Mouse (Mus musculus) CD4-positive, CD25-positive, alpha-beta regulatory T cell, adult 4 months (primary cell): ENCODE data around the gene Inppl1. TPM values are rescaled to one million over a fixed set of nuclear protein-coding genes. Genes with fewer than 3 reads are reported as not detected.

ENCODE experiments used
- ATAC-seq: one replicate; pipeline ENCODE4 v1.8.0; 2017
- polyA plus RNA-seq, 2 experiments: library from polyadenylated mRNA; unstranded; fragments of 100-300 nt; shearing (Covaris generic); gene quantifications; one replicate each; pipeline ENCODE4 v1.2.1; 2017

The Inppl1 gene
- polyA plus RNA-seq: 1 to 10 TPM; 1.2 to 2.8 TPM

GRCm38 (mm10) chr7:101837606-101838471 lies at the start of gene Inppl1:
Gene Inppl1, minus strand, starts transcription at chr7:101838229.
- ATAC-seq: peak; percentile 21

DNA sequence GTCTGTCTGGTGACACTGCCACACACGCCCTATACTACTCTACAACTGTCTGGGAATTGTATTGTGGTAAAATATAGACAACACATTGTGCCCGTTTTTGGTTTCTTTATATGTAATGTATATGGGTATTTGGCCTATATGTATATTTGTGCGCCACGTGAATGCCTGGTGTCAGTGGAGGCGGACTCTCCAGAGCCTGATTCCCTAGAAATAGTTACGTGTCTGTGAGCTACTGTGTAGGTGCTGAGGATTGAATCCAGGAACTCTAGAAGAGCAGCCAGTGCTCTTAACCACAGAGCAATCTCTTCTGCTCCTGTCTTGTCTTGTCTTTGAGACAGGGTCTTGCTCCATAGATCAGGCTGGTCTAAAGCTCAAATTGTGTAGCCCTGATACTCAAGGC lies 48.2 kb upstream of the Inppl1 start:
- no peak for ATAC-seq

DNA sequence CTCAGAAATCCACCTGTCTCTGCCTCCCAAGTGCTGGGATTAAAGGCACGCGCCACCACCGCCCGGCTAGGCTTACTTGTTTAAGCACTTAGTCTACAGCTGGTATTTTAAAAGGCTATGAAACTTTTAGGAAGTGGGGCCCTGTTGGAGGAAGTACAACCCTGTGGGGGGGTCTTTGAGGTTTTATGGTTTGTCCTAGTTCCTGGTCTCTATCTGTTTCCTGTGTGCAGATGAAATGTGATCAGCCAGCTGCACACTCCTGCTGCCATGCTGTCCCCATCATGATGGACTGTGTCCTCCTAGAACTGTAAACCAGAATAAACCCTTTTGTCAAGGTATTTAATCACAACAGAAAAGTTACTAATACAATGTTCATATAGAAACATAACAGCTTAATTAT lies 46.1 kb upstream of the Inppl1 start:
- ATAC-seq: no peak

DNA sequence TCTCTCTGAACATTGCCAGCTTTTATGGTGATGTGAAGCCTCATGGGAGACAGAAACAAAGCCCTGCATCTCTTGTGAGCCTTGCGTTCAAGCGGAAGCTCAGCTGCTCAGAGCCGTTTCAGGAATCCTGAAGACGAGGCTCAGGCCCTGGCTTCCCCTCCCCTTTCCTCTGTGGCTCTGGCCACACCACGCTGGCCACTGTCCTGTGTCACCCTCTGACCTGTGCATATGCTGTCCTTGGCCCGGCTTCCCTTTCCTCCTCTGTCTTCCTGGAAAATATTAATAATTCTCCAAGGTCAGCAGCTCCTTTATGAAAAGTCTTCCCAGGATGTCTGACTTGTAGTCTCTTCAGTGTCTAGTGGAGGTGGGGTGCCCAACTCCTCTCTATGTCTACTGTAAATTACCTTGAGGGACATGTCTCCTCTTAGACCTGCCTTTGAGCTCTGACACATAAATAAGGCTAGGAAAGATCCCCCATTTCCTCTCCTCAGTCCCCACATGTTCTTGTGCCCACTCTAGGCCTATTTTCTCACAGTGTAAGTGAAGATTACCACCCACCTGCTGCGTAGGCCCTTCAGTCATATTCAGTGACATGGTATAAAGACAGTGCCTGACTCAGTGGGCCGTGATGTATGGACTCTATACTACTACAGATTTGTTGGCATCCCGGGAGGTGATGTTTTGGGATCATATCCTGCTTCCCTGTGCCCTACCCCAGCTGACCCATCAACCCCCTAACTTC lies 44.6 kb upstream of the Inppl1 start:
- no peak for ATAC-seq

DNA sequence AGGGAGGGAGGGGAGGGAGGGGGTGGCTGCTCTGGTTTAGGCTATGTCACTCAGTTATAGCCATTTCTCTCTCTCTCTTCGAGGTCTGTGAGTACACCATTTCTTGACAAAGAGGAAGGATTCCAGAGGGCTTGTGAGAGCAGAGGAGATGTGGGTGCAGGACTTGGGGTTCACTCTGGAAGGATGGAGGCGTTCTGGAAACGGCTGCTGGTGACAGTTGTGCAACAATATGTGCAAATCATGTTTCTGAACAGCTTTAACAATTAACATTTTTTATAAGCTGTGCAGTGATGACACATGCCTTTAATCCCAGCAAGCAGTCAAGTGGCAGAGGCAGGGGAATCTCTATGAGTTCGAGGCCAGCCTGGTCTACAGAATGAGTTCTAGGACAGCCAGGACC lies 42.8 kb upstream of the Inppl1 start:
- ATAC-seq: no peak

DNA sequence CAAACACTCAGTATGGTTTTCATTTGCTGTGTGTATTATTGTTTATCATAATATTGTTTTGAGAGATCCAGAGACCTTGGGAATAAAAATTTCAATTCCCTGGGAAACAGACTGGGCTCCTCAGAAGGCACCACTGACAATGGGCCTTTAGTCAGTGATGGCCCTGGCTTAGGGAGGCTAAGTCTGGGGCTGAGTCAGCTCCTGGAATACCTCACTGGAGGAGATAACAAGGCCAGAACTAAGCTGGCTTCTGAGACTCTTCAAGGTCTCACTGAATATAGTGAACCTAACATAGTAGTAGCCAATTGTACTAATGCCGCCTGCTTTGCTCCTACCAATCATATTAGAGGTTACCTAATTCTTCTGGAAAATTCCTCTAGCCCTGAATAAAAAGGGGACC lies 37.9 kb upstream of the Inppl1 start:
- ATAC-seq: no peak

- ATAC-seq: no peak
Observed at GRCm38 (mm10) chr7:101871296-101871695, 33.3 kb upstream of the Inppl1 start.

- ATAC-seq: no peak
Observed at GRCm38 (mm10) chr7:101870629-101871028, 32.6 kb upstream of the Inppl1 start, which contains the start of gene Folr1. Gene Folr1, minus strand, starts transcription at chr7:101870788.

DNA sequence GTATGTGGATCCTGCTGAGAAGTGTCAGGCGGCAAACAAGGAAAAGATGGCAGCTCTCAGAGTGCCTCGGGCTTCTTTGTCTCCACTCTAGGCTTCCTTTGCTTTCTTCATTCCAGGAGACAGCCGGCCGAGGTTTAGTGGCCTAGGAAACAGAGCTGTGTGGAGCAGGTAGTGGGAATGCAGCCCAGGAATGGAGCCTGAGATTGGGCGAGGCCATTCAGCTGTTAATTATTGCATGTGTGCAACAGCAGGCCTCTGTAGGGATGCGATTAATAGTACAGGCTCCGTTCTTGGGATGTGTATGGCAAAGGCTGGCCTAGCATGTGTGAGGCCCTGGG lies 31.1 kb upstream of the Inppl1 start:
- ATAC-seq: no peak

- ATAC-seq: no peak
Observed at GRCm38 (mm10) chr7:101868241-101869162, 30.5 kb upstream of the Inppl1 start.

DNA sequence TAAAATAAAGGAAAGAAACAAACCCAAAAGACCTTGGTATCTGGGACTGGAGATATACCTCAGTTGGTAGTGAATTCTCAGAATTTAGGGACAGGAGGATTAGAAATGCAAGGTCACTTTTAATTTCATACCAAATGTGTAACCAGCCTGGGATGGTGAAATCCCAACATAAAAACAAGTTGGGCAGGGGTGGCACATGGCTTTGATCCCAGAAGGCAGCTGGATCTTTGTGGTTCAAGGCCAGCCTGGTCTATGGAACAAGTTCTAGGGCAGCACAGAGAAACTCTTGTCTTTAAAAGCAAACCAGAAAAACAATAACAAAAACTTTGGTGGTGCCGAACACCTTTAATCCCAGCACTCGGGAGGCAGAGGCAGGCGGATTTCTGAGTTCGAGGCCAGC lies 29.5 kb upstream of the Inppl1 start:
- ATAC-seq: no peak

GRCm38 (mm10) chr7:101866491-101867265 lies 28.6 kb upstream of the Inppl1 start:
- no peak for ATAC-seq

GRCm38 (mm10) chr7:101863415-101863814 lies 25.4 kb upstream of the Inppl1 start, which contains the start of gene Anapc15:
Gene Anapc15, plus strand, starts transcription at chr7:101863715.
- ATAC-seq: no peak

GRCm38 (mm10) chr7:101862291-101862690 lies 24.3 kb upstream of the Inppl1 start:
- no peak for ATAC-seq

- ATAC-seq: no peak
Observed at GRCm38 (mm10) chr7:101860978-101861377, 22.9 kb upstream of the Inppl1 start.

DNA sequence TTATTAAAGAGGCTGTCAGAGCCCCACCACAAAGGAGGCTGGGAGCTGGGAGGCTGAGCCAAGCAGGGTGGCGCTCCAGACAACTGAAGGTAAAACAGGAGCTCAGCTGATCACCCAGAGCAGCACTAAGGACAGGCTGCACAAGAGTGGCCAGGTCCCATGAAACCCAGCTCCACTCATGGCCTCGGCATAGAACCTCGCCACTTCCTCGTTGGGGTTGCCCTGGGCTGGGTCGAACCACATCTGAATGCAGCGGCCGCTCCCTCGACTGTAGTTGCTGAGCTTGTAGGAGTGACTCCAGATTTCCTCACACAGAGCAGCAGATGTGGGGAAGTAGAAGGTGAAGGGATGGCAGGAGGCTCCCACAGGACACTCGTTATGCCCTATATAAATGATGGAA lies 20.3 kb upstream of the Inppl1 start:
- ATAC-seq: no peak

DNA sequence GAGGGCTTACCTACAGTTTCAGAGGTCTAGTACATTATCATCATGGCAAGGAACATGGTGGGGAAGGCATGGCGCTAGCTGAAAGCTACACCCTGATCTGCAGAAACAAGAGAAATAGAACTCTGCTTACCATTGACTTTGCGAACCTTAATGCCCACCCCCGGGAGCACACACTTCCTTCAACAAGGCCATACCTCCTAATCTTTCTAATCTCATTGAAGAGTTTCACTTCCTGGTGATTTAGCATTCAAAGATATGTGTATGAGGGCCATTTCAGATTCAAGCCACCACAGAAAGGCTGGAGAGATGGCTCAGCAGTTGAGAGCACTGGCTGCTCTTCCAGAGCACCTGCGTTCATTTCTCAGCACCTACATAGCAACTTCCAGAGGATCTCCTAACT lies 19.1 kb upstream of the Inppl1 start, which contains the start of gene Folr2:
Gene Folr2 (minus strand): TSS at position 101 of the 400 bp plus-strand sequence.
- no peak for ATAC-seq

DNA sequence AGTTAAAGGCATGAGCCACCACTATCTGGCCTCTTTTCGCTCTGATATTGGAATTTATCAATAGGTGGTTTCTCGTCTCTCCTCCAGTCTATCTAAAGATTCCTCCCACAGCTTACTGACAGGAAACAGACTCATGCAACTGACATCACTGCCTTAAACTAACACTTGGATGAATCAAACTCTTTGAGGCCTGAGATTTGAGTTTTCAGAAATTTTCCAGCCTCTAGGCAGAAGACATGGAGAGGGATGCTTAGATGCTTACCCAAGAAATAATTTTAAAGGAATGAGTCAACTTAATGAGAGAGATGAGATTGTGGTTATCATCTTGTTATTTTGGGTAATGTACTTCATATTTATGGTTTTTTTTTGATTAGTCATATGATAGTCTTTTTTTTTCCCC lies 15.8 kb upstream of the Inppl1 start:
- no peak for ATAC-seq

DNA sequence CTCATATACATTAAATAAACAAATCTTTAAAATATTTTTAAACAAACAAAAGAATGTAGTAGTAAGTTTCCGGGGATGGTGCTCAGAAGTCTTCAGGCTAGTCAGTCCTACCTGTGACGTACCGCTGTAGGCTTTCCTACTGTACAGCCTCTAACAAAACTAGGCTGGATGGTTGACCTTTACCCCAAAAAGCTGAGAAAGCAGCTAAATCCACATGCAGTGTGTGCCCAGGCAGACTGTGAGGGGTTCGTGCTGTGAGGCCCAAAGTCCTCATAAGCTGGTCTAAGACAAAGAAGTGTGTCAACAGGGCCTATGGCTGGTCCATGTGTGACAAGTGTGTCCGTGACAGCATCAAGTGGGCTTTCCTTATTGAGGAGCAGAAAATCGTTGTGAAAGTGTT lies 14.8 kb upstream of the Inppl1 start:
- no peak for ATAC-seq

DNA sequence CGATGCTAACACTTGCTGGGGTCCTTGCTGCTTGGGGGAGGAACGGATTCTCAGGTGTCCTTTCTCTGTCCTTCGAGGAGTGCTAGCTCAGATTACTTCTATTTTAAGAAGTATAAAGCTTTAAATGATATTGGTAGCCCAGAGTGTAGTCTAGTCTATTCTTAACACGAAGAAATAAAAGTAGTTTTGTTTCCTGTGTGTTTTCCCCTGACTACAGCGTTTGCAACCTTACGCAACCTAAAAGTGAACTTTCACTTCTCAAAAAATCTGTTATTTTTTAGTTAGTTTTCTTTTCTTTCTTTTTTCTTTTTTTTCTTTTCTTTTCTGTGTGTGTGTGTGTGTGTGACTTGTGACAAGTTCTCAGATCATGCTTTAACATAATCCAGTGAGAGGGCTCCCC lies 13.7 kb upstream of the Inppl1 start:
- no peak for ATAC-seq

GRCm38 (mm10) chr7:101847934-101848333 lies 9.9 kb upstream of the Inppl1 start:
- no peak for ATAC-seq

GRCm38 (mm10) chr7:101844186-101844585 lies 6.2 kb upstream of the Inppl1 start:
- no peak for ATAC-seq
